In genomic region chr2:155473570-155474088, GRCm38 (mm10) we compare ENCODE assay signal across 8 mouse cellular contexts. TPM values are rescaled to one million over a fixed set of nuclear protein-coding genes. Genes with fewer than 3 reads are reported as not detected.
DNase-seq lines count a peak whose midpoint lies in the region; ATAC-seq and TF ChIP-seq lines count a peak whose summit lies in the region.

Ncoa6 (minus strand) TSS chr2:155473894.

- H3K79me2 ChIP-seq in MEL (ENCODE audit: control insufficient read depth, insufficient read depth, low read length, poor library complexity) = peaks cover 26% of the 10 kb centered on the region

- WGBS in forebrain, embryonic 15.5 days = 1% methylated on average over 51 of the region's 72 CpGs
- WGBS in lung, postnatal 0 days = under 1% methylated on average over 17 of the region's 72 CpGs

- peaks cover 0 to 7% of the 10 kb centered on the region in 2 experiments; a peak in 2 of 4 replicates for H3K4me1 ChIP-seq in MEL (ENCODE audit: control insufficient read depth in 1 of 2, insufficient read depth in 2 of 2, low read length in 2 of 2)
- H3K4me1 ChIP-seq in forebrain, embryonic 15.5 days = peaks cover 33% of the 10 kb centered on the region
- H3K4me1 ChIP-seq in lung, postnatal 0 days (ENCODE audit: insufficient read depth, low read depth, low read length) = peaks cover 9% of the 10 kb centered on the region; the same call in 1 of the 2 replicates

- peak within 1 kb of the TSS; percentile 87 for H3K9ac ChIP-seq in MEL (ENCODE audit: control insufficient read depth, low read depth, low read length, poor library complexity, severe bottlenecking)
- H3K9ac ChIP-seq in forebrain, embryonic 15.5 days (replicated peaks) = peak within 1 kb of the TSS; percentile 93
- peak within 1 kb of the TSS; percentile 96 for H3K9ac ChIP-seq in lung, postnatal 0 days (replicated peaks; ENCODE audit: low read depth)

- intact Hi-C loops in heart, postnatal 36 days (cut with DNase I) = no loop called here

- no peaks in the 10 kb centered on the region for H3K9me3 ChIP-seq in MEL (replicated peaks; ENCODE audit: insufficient read depth, low read length)
- H3K9me3 ChIP-seq in forebrain, embryonic 15.5 days = no peaks in the 10 kb centered on the region
- no peaks in the 10 kb centered on the region for H3K9me3 ChIP-seq in lung, postnatal 0 days (ENCODE audit: low read length)

- H3K27me3 ChIP-seq in MEL (ENCODE audit: control insufficient read depth in 1 of 2, insufficient read depth in 2 of 2, low read length in 2 of 2) = no peaks in the 10 kb centered on the region
- no peaks in the 10 kb centered on the region for H3K27me3 ChIP-seq in forebrain, embryonic 15.5 days
- no peaks in the 10 kb centered on the region for H3K27me3 ChIP-seq in lung, postnatal 0 days (replicated peaks; ENCODE audit: insufficient read depth, low read length)

- DNase-seq in MEL (ENCODE audit: low read depth, low spot score) = peak; percentile 84
- DNase-seq in cerebellum, adult 11 months = peak; percentile 61
- peak; percentile 58 to 72 for DNase-seq in heart, postnatal 36 days
- DNase-seq in layer of hippocampus, adult 2 months (ENCODE audit: low spot score in 2 of 2) = peak; percentile 38 to 61
- DNase-seq in lung, postnatal 0 days (ENCODE audit: low spot score) = peak; percentile 84
- DNase-seq in ovary, postnatal 14 days (ENCODE audit: low spot score) = peak; percentile 44
- DNase-seq in thymus, postnatal 10 days (ENCODE audit: low spot score in 2 of 2) = peak; percentile 32 to 66

- no peak for TF ChIP-seq EP300 in MEL (IDR thresholded peaks at IDR 0.05; ENCODE audit: low read depth in 1 of 2, low read length in 2 of 2)
- TF ChIP-seq EP300 in lung, postnatal 0 days (IDR thresholded peaks at IDR 0.05) = no peak

- peak; percentile 75 to 80 for TF ChIP-seq POLR2A in MEL (IDR thresholded peaks at IDR 0.05; ENCODE audit: control insufficient read depth in 1 of 2, insufficient read depth in 1 of 2, low read depth in 1 of 2, low read length in 2 of 2, poor library complexity in 1 of 2)

- H3K27ac ChIP-seq in MEL (ENCODE audit: control insufficient read depth, low read depth, low read length) = peak within 1 kb of the TSS; percentile 59
- H3K27ac ChIP-seq in forebrain, embryonic 15.5 days (replicated peaks) = peak within 1 kb of the TSS; percentile 91
- peak within 1 kb of the TSS; percentile 94 for H3K27ac ChIP-seq in layer of hippocampus, adult 2 months
- H3K27ac ChIP-seq in lung, postnatal 0 days (ENCODE audit: low read length) = peak within 1 kb of the TSS; percentile 94

- no peak for TF ChIP-seq CTCF in MEL (IDR thresholded peaks at IDR 0.05 in 2 of 3, conservative IDR thresholded peaks at IDR 0.05 in 1 of 3; ENCODE audit: control insufficient read depth in 1 of 3, insufficient read depth in 1 of 3, low read depth in 2 of 3, low read length in 3 of 3, poor library complexity in 1 of 3, severe bottlenecking in 1 of 3)
- no peak for TF ChIP-seq CTCF in layer of hippocampus, adult 2 months (conservative IDR thresholded peaks at IDR 0.05)
- no peak for TF ChIP-seq CTCF in lung, postnatal 0 days (IDR thresholded peaks at IDR 0.05)

- no peak for TF ChIP-seq RAD21 in MEL (IDR thresholded peaks at IDR 0.05; ENCODE audit: low read depth, low read length)

- peak within 1 kb of the TSS; percentile 86 to 92 for H3K4me3 ChIP-seq in MEL (ENCODE audit: control insufficient read depth in 1 of 2, insufficient read depth in 1 of 2, low read depth in 2 of 2, low read length in 2 of 2)
- peak within 1 kb of the TSS; percentile 78 for H3K4me3 ChIP-seq in forebrain, embryonic 15.5 days
- H3K4me3 ChIP-seq in layer of hippocampus, adult 2 months = peak within 1 kb of the TSS; percentile 83
- peak within 1 kb of the TSS; percentile 96 for H3K4me3 ChIP-seq in lung, postnatal 0 days (ENCODE audit: low read depth, low read length)

- ATAC-seq in forebrain, embryonic 15.5 days (replicated peaks) = peak; percentile 83
- ATAC-seq in lung, postnatal 0 days = peak; percentile 88

- H3K4me2 ChIP-seq in forebrain, embryonic 15.5 days (replicated peaks) = peak within 1 kb of the TSS; percentile 75
- H3K4me2 ChIP-seq in lung, postnatal 0 days (replicated peaks; ENCODE audit: low read depth, low read length) = peak within 1 kb of the TSS; percentile 77

- peaks cover 0 to 5% of the 10 kb centered on the region in 2 experiments; a peak in 3 of 4 replicates for H3K36me3 ChIP-seq in MEL (ENCODE audit: control insufficient read depth in 1 of 2, insufficient read depth in 2 of 2, low read length in 2 of 2)
- no peaks in the 10 kb centered on the region for H3K36me3 ChIP-seq in forebrain, embryonic 15.5 days
- H3K36me3 ChIP-seq in lung, postnatal 0 days (ENCODE audit: insufficient read depth, low read length) = no peaks in the 10 kb centered on the region

TF ChIP-seq in MEL, 35 proteins besides CTCF, POLR2A, EP300 and RAD21:
- TF ChIP-seq ELF1 (IDR thresholded peaks at IDR 0.05; ENCODE audit: low read depth, low read length) (no peak), TBP (IDR thresholded peaks at IDR 0.05; ENCODE audit: low read depth, low read length) (no peak), BHLHE40 (IDR thresholded peaks at IDR 0.05; ENCODE audit: borderline replicate concordance, low read depth, low read length) (no peak), E2F4 (IDR thresholded peaks at IDR 0.05; ENCODE audit: borderline replicate concordance, low read depth, low read length) (peak; percentile 57; the same call in 1 of the 2 replicates), MAFK (IDR thresholded peaks at IDR 0.05; ENCODE audit: borderline replicate concordance, low read depth, low read length) (no peak), MXI1 (IDR thresholded peaks at IDR 0.05; ENCODE audit: low read depth, low read length) (peak; percentile 76), MYB (IDR thresholded peaks at IDR 0.05; ENCODE audit: low read depth, low read length) (no peak), GABPA (IDR thresholded peaks at IDR 0.05; ENCODE audit: low read depth, low read length) (no peak), MYC (IDR thresholded peaks at IDR 0.05; ENCODE audit: low read depth, low read length) (no peak), UBTF (IDR thresholded peaks at IDR 0.05; ENCODE audit: borderline replicate concordance, insufficient read depth, low read depth, low read length) (no peak), RCOR1 (IDR thresholded peaks at IDR 0.05; ENCODE audit: low read depth, low read length) (no peak), ZMIZ1 (IDR thresholded peaks at IDR 0.05; ENCODE audit: low read depth, low read length) (0 out of 2 replicates have a peak, but pooled peaks have one; percentile 26), HCFC1 (IDR thresholded peaks at IDR 0.05; ENCODE audit: low read depth, low read length) (0 out of 2 replicates have a peak, but pooled peaks have one; percentile 56), GATA1 (IDR thresholded peaks at IDR 0.05; ENCODE audit: low read depth, low read length) (no peak), NRF1 (IDR thresholded peaks at IDR 0.05; ENCODE audit: insufficient read depth, low read depth, low read length, poor library complexity, severe bottlenecking) (no peak), POLR2AphosphoS5 (IDR thresholded peaks at IDR 0.05; ENCODE audit: borderline replicate concordance, low read depth, low read length) (no peak), TAL1 (IDR thresholded peaks at IDR 0.05; ENCODE audit: low read length) (no peak), USF1 (IDR thresholded peaks at IDR 0.05; ENCODE audit: low read depth, low read length) (peak; percentile 92), SMC3 (IDR thresholded peaks at IDR 0.05; ENCODE audit: low read depth, low read length) (no peak), KAT2A (conservative IDR thresholded peaks at IDR 0.05; ENCODE audit: low read depth, low read length) (no peak), SIN3A (IDR thresholded peaks at IDR 0.05; ENCODE audit: low read length) (peak; percentile 76), POLR2AphosphoS2 (IDR thresholded peaks at IDR 0.05; ENCODE audit: low read length) (no peak), TCF12 (IDR thresholded peaks at IDR 0.05; ENCODE audit: low read depth, low read length) (0 out of 2 replicates have a peak, but pooled peaks have one; percentile 28), MAX (IDR thresholded peaks at IDR 0.05; ENCODE audit: low read length) (peak; percentile 79), ZC3H11A (IDR thresholded peaks at IDR 0.05; ENCODE audit: low read depth, low read length) (no peak), ZKSCAN1 (IDR thresholded peaks at IDR 0.05; ENCODE audit: low read depth, low read length) (no peak), NELFE (IDR thresholded peaks at IDR 0.05; ENCODE audit: low read depth, low read length) (0 out of 2 replicates have a peak, but pooled peaks have one; percentile 32), JUND (IDR thresholded peaks at IDR 0.05; ENCODE audit: low read depth, low read length) (no peak), ZNF384 (IDR thresholded peaks at IDR 0.05; ENCODE audit: low read depth, low read length) (no peak), MAZ (IDR thresholded peaks at IDR 0.05; ENCODE audit: low read depth, low read length) (peak; percentile 47; the same call in 1 of the 2 replicates), CHD1 (IDR thresholded peaks at IDR 0.05; ENCODE audit: low read depth, low read length) (no peak), CHD2 (IDR thresholded peaks at IDR 0.05; ENCODE audit: low read length) (no peak), MEF2A (IDR thresholded peaks at IDR 0.05; ENCODE audit: extremely low read depth, insufficient replicate concordance, low read depth, low read length, poor library complexity, severe bottlenecking) (no peak), USF2 (IDR thresholded peaks at IDR 0.05; ENCODE audit: borderline replicate concordance in 1 of 2, insufficient read depth in 1 of 2, low read depth in 1 of 2, low read length in 2 of 2) (peak in 1 of 2 experiments; percentile 63; a peak in 1 of 4 replicates), ETS1 (IDR thresholded peaks at IDR 0.05; ENCODE audit: low read depth, low read length) (no peak)
TF ChIP-seq in MEL: peak in this region for 11.

RNA-seq across cellular contexts. Expression of gene Ncoa6, which starts in this region (rescaled TPM):
- 4.0 and 5.2 TPM in 2 replicates for total RNA-seq in MEL (2012; rRNA removed)
- polyA plus RNA-seq in MEL (2012; ENCODE audit: insufficient read depth in 1 of 2, insufficient read length in 2 of 2, low read depth in 1 of 2, low replicate concordance in 2 of 2, missing spikeins in 1 of 2) = 10 to 100 TPM in 1 of 2 experiments, not detected in 1; 29.7 TPM
- 28.1 and 28.8 TPM in 2 replicates for polyA plus RNA-seq in forebrain, embryonic 15.5 days (2015; fragmentation: Nextera tagmentation; extraction: Ambion mirVana)
- total RNA-seq in heart, postnatal 36 days (2021) = 10 to 100 TPM; 25.1 to 26.5 TPM
- 10 to 100 TPM; 70.4 to 76.3 TPM for total RNA-seq in layer of hippocampus, adult 2 months (2021)
- polyA plus RNA-seq in lung, postnatal 0 days (2015; fragmentation: Nextera tagmentation; extraction: Ambion mirVana) = 16.7 and 20.0 TPM in 2 replicates

Comparison
In these comparisons a context has a peak if more than half of its experiments do, and no peak if none do; other contexts are left out.
1. Peak in every context shown above with its lines: DNase-seq, ATAC-seq, H3K4me3 ChIP-seq and H3K27ac ChIP-seq.